Mouse (Mus musculus) bone marrow, adult 2 months (tissue): ENCODE results near the gene Pafah1b3.

Experiments used
- CTCF ChIP-seq: fragments of 200-500 bp; IDR thresholded peaks from 2 replicates; pipeline ENCODE4 v1.5.1; 2011; ENCODE audit warnings: low read length, control low read depth; ENCODE audit not compliant: control insufficient read depth, insufficient read depth
- POLR2A ChIP-seq: fragments of 200-500 bp; IDR thresholded peaks from 2 replicates; pipeline ENCODE4 v1.6.1; 2011; ENCODE audit warnings: low read depth, mild to moderate bottlenecking, control low read depth, low read length, borderline replicate concordance; ENCODE audit not compliant: control insufficient read depth

GRCm38 (mm10) chr7:25270652-25271633, 26.8 kb downstream of the Pafah1b3 start:
- no peak for TF ChIP-seq CTCF
- TF ChIP-seq POLR2A: no peak
